Mouse (Mus musculus): Measurements from ENCODE around the gene Supt16. TPM values are rescaled to one million over a fixed set of nuclear protein-coding genes. Genes with fewer than 3 reads are reported as not detected.

Supt16 gene
- 30.2 and 36.6 TPM in 2 replicates for polyA plus RNA-seq (2014; fragmentation: Nextera tagmentation; extraction: Ambion mirVana)

GRCm38 (mm10) chr14:52197156-52197878 is at the start of gene Supt16:
TSS of gene Supt16 (minus strand) at chr14:52197416.
- H3K4me1 ChIP-seq (ENCODE audit: control insufficient read depth in 2 of 2, insufficient read depth in 2 of 2, low read length in 2 of 2), result peaks cover 2 to 15% of the 10 kb centered on the region in 2 experiments; a peak in 2 of 4 replicates
- peak within 1 kb of the TSS; percentile 88 to 97 for H3K4me3 ChIP-seq (ENCODE audit: control insufficient read depth in 1 of 2, insufficient read depth in 1 of 2, low read depth in 1 of 2, low read length in 2 of 2)
- peak within 1 kb of the TSS; percentile 88 for H3K4me2 ChIP-seq (ENCODE audit: low read length)
- H3K27ac ChIP-seq (replicated peaks in 1 of 2; ENCODE audit: control insufficient read depth in 1 of 2, insufficient read depth in 1 of 2, low read depth in 2 of 2, low read length in 2 of 2), result peak within 1 kb of the TSS; percentile 96 to 98
- peak; percentile 90 for ATAC-seq (ENCODE audit: insufficient number of reproducible peaks, insufficient read depth, low FRiP score, low read depth)
- H3K9ac ChIP-seq (ENCODE audit: low read length), result peak within 1 kb of the TSS; percentile 97
- under 1% methylated on average over 59 of the region's 59 CpGs for WGBS
- no peaks in the 10 kb centered on the region for H3K27me3 ChIP-seq (ENCODE audit: control insufficient read depth, insufficient read depth, low read length)
- peaks cover 48% of the 10 kb centered on the region for H3K36me3 ChIP-seq (ENCODE audit: control insufficient read depth, insufficient read depth, low read length)
- H3K9me3 ChIP-seq (ENCODE audit: control insufficient read depth, low read length), result no peaks in the 10 kb centered on the region

GRCm38 (mm10) chr14:52246129-52246528 is 48.9 kb upstream of the Supt16 start:
- Histone ChIP-seq H3K27ac (replicated peaks in 1 of 2; ENCODE audit: control insufficient read depth in 1 of 2, insufficient read depth in 1 of 2, low read depth in 2 of 2, low read length in 2 of 2) (no peak overlapping the region), H3K4me3 (ENCODE audit: control insufficient read depth in 1 of 2, insufficient read depth in 1 of 2, low read depth in 1 of 2, low read length in 2 of 2) (no peak overlapping the region), H3K4me1 (ENCODE audit: control insufficient read depth in 2 of 2, insufficient read depth in 2 of 2, low read length in 2 of 2) (peaks cover 5 to 8% of the 10 kb centered on the region in 2 experiments), H3K27me3 (ENCODE audit: control insufficient read depth, insufficient read depth, low read length) (no peaks in the 10 kb centered on the region), H3K36me3 (ENCODE audit: control insufficient read depth, insufficient read depth, low read length) (no peaks in the 10 kb centered on the region), H3K9me3 (ENCODE audit: control insufficient read depth, low read length) (no peaks in the 10 kb centered on the region), H3K4me2 (ENCODE audit: low read length) (no peak overlapping the region), H3K9ac (ENCODE audit: low read length) (no peak overlapping the region)
- WGBS, result 71% methylated on average over 4 of the region's 4 CpGs
- no peak for ATAC-seq (ENCODE audit: insufficient number of reproducible peaks, insufficient read depth, low FRiP score, low read depth)

GRCm38 (mm10) chr14:52244690-52245042 is 47.5 kb upstream of the Supt16 start:
- peak overlapping the region; percentile 59 to 60 for H3K4me3 ChIP-seq (ENCODE audit: control insufficient read depth in 1 of 2, insufficient read depth in 1 of 2, low read depth in 1 of 2, low read length in 2 of 2)
- peak overlapping the region; percentile 82 for H3K9ac ChIP-seq (ENCODE audit: low read length)
- H3K36me3 ChIP-seq (ENCODE audit: control insufficient read depth, insufficient read depth, low read length), result no peaks in the 10 kb centered on the region
- 11% methylated on average over 7 of the region's 7 CpGs for WGBS
- peak overlapping the region; percentile 69 to 72 for H3K27ac ChIP-seq (replicated peaks in 1 of 2; ENCODE audit: control insufficient read depth in 1 of 2, insufficient read depth in 1 of 2, low read depth in 2 of 2, low read length in 2 of 2)
- H3K27me3 ChIP-seq (ENCODE audit: control insufficient read depth, insufficient read depth, low read length), result no peaks in the 10 kb centered on the region
- H3K4me2 ChIP-seq (ENCODE audit: low read length), result peak overlapping the region; percentile 91
- H3K9me3 ChIP-seq (ENCODE audit: control insufficient read depth, low read length), result no peaks in the 10 kb centered on the region
- H3K4me1 ChIP-seq (ENCODE audit: control insufficient read depth in 2 of 2, insufficient read depth in 2 of 2, low read length in 2 of 2), result peaks cover 5 to 8% of the 10 kb centered on the region in 2 experiments
- ATAC-seq (ENCODE audit: insufficient number of reproducible peaks, insufficient read depth, low FRiP score, low read depth), result no peak; the same call in 1 of the 2 replicates

- H3K36me3 ChIP-seq (ENCODE audit: control insufficient read depth, insufficient read depth, low read length), result no peaks in the 10 kb centered on the region
- H3K4me2 ChIP-seq (ENCODE audit: low read length), result peak overlapping the region; percentile 91
- peak overlapping the region; percentile 69 to 72; a peak in 3 of 4 replicates for H3K27ac ChIP-seq (replicated peaks in 1 of 2; ENCODE audit: control insufficient read depth in 1 of 2, insufficient read depth in 1 of 2, low read depth in 2 of 2, low read length in 2 of 2)
- H3K4me1 ChIP-seq (ENCODE audit: control insufficient read depth in 2 of 2, insufficient read depth in 2 of 2, low read length in 2 of 2), result peaks cover 5 to 8% of the 10 kb centered on the region in 2 experiments
- WGBS, result under 1% methylated on average over 32 of the region's 32 CpGs
- H3K9me3 ChIP-seq (ENCODE audit: control insufficient read depth, low read length), result no peaks in the 10 kb centered on the region
- H3K4me3 ChIP-seq (ENCODE audit: control insufficient read depth in 1 of 2, insufficient read depth in 1 of 2, low read depth in 1 of 2, low read length in 2 of 2), result peak overlapping the region; percentile 60 to 66
- no peaks in the 10 kb centered on the region for H3K27me3 ChIP-seq (ENCODE audit: control insufficient read depth, insufficient read depth, low read length)
- ATAC-seq (ENCODE audit: insufficient number of reproducible peaks, insufficient read depth, low FRiP score, low read depth), result peak; percentile 98
- peak overlapping the region; percentile 82 for H3K9ac ChIP-seq (ENCODE audit: low read length)
These were observed 46.9 kb upstream of the Supt16 start for GRCm38 (mm10) chr14:52244041-52244689.

GRCm38 (mm10) chr14:52236216-52236615 is 39.0 kb upstream of the Supt16 start:
- no peaks in the 10 kb centered on the region for H3K27me3 ChIP-seq (ENCODE audit: control insufficient read depth, insufficient read depth, low read length)
- peaks cover 63% of the 10 kb centered on the region for H3K36me3 ChIP-seq (ENCODE audit: control insufficient read depth, insufficient read depth, low read length)
- no peak overlapping the region for H3K27ac ChIP-seq (replicated peaks in 1 of 2; ENCODE audit: control insufficient read depth in 1 of 2, insufficient read depth in 1 of 2, low read depth in 2 of 2, low read length in 2 of 2)
- no peak overlapping the region for H3K9ac ChIP-seq (ENCODE audit: low read length)
- no peaks in the 10 kb centered on the region for H3K4me1 ChIP-seq (ENCODE audit: control insufficient read depth in 2 of 2, insufficient read depth in 2 of 2, low read length in 2 of 2)
- H3K9me3 ChIP-seq (ENCODE audit: control insufficient read depth, low read length), result no peaks in the 10 kb centered on the region
- no peak for ATAC-seq (ENCODE audit: insufficient number of reproducible peaks, insufficient read depth, low FRiP score, low read depth)
- 85% methylated on average over 1 of the region's 1 CpGs for WGBS
- H3K4me2 ChIP-seq (ENCODE audit: low read length), result no peak overlapping the region
- H3K4me3 ChIP-seq (ENCODE audit: control insufficient read depth in 1 of 2, insufficient read depth in 1 of 2, low read depth in 1 of 2, low read length in 2 of 2), result no peak overlapping the region

- Histone ChIP-seq H3K4me1 (ENCODE audit: control insufficient read depth in 2 of 2, insufficient read depth in 2 of 2, low read length in 2 of 2) (no peaks in the 10 kb centered on the region), H3K36me3 (ENCODE audit: control insufficient read depth, insufficient read depth, low read length) (peaks cover 74% of the 10 kb centered on the region), H3K27me3 (ENCODE audit: control insufficient read depth, insufficient read depth, low read length) (no peaks in the 10 kb centered on the region), H3K9ac (ENCODE audit: low read length) (no peak overlapping the region), H3K4me3 (ENCODE audit: control insufficient read depth in 1 of 2, insufficient read depth in 1 of 2, low read depth in 1 of 2, low read length in 2 of 2) (no peak overlapping the region), H3K4me2 (ENCODE audit: low read length) (no peak overlapping the region), H3K9me3 (ENCODE audit: control insufficient read depth, low read length) (no peaks in the 10 kb centered on the region), H3K27ac (replicated peaks in 1 of 2; ENCODE audit: control insufficient read depth in 1 of 2, insufficient read depth in 1 of 2, low read depth in 2 of 2, low read length in 2 of 2) (no peak overlapping the region)
- no peak for ATAC-seq (ENCODE audit: insufficient number of reproducible peaks, insufficient read depth, low FRiP score, low read depth)
- 84% methylated on average over 7 of the region's 7 CpGs for WGBS
These were observed 37.9 kb upstream of the Supt16 start for GRCm38 (mm10) chr14:52235165-52235564.

GRCm38 (mm10) chr14:52232249-52232648 is 35.0 kb upstream of the Supt16 start:
- Histone ChIP-seq H3K4me3 (ENCODE audit: control insufficient read depth in 1 of 2, insufficient read depth in 1 of 2, low read depth in 1 of 2, low read length in 2 of 2) (no peak overlapping the region), H3K27ac (replicated peaks in 1 of 2; ENCODE audit: control insufficient read depth in 1 of 2, insufficient read depth in 1 of 2, low read depth in 2 of 2, low read length in 2 of 2) (no peak overlapping the region), H3K4me1 (ENCODE audit: control insufficient read depth in 2 of 2, insufficient read depth in 2 of 2, low read length in 2 of 2) (no peaks in the 10 kb centered on the region), H3K9me3 (ENCODE audit: control insufficient read depth, low read length) (no peaks in the 10 kb centered on the region), H3K36me3 (ENCODE audit: control insufficient read depth, insufficient read depth, low read length) (peaks cover 98% of the 10 kb centered on the region), H3K27me3 (ENCODE audit: control insufficient read depth, insufficient read depth, low read length) (no peaks in the 10 kb centered on the region), H3K4me2 (ENCODE audit: low read length) (no peak overlapping the region), H3K9ac (ENCODE audit: low read length) (no peak overlapping the region)
- WGBS, result 87% methylated on average over 6 of the region's 6 CpGs
- ATAC-seq (ENCODE audit: insufficient number of reproducible peaks, insufficient read depth, low FRiP score, low read depth), result no peak

Measured in heart, embryonic 14.5 days (tissue).